Mouse (Mus musculus) liver, embryonic 15.5 days (tissue): ENCODE data around the gene Grhl1. TPM values are rescaled to one million over a fixed set of nuclear protein-coding genes. Genes with fewer than 3 reads are reported as not detected.

ENCODE experiments used
- ATAC-seq: fragments of 200-750 bp; cut with Nextera tagmentation; 2 replicates; pipeline ENCODE4 v1.8.0; 2017; ENCODE audit warnings: moderate number of reproducible peaks, mild to moderate bottlenecking, moderate library complexity; ENCODE audit not compliant: insufficient read depth
- H3K27ac ChIP-seq: fragments of 300-500 bp; sonication (generic); replicated peaks from 2 replicates; pipeline ENCODE4 v1.5.1; 2015; ENCODE audit warnings: mild to moderate bottlenecking, inconsistent platforms
- H3K27me3 ChIP-seq: fragments of 300-500 bp; sonication (generic); 2 replicates; pipeline ENCODE4 v1.6.1; 2015; ENCODE audit warnings: mild to moderate bottlenecking, inconsistent platforms
- H3K36me3 ChIP-seq: fragments of 300-500 bp; sonication (generic); replicated peaks from 2 replicates; pipeline ENCODE4 v1.6.1; 2015; ENCODE audit warnings: moderate library complexity, mild to moderate bottlenecking, inconsistent platforms
- H3K4me1 ChIP-seq: fragments of 300-500 bp; sonication (generic); replicated peaks from 2 replicates; pipeline ENCODE4 v1.6.1; 2015; ENCODE audit warnings: inconsistent platforms
- H3K4me2 ChIP-seq: fragments of 300-500 bp; sonication (generic); 2 replicates; pipeline ENCODE4 v1.6.1; 2015; ENCODE audit warnings: moderate library complexity, mild to moderate bottlenecking, inconsistent platforms
- H3K4me3 ChIP-seq: fragments of 300-500 bp; sonication (generic); replicated peaks from 2 replicates; pipeline ENCODE4 v1.5.1; 2015; ENCODE audit warnings: mild to moderate bottlenecking, inconsistent platforms
- H3K9ac ChIP-seq: fragments of 300-500 bp; sonication (generic); 2 replicates; pipeline ENCODE4 v1.6.1; 2015; ENCODE audit warnings: moderate library complexity, mild to moderate bottlenecking, inconsistent platforms
- H3K9me3 ChIP-seq: fragments of 300-500 bp; sonication (generic); replicated peaks from 2 replicates; pipeline ENCODE4 v1.6.1; 2016; ENCODE audit warnings: inconsistent platforms
- WGBS: fragments of 180-500 bp; shearing (Covaris S2); methylation state at CpG from one replicate; pipeline ENCODE4 v1.1.7; 2015; ENCODE audit warnings: mixed read lengths; ENCODE audit not compliant: insufficient replicate concordance; 5-methylcytosine and 5-hydroxymethylcytosine counted together
- polyA plus RNA-seq: library from polyadenylated mRNA; unstranded; fragments of >200 nt; fragmentation: Nextera tagmentation; extraction: Ambion mirVana; gene quantifications from 2 replicates; pipeline ENCODE4 v1.2.1, GENCODE M21; 2015

Grhl1 gene
- polyA plus RNA-seq, 1 experiment from 2014 or later: 0.60 TPM

DNA sequence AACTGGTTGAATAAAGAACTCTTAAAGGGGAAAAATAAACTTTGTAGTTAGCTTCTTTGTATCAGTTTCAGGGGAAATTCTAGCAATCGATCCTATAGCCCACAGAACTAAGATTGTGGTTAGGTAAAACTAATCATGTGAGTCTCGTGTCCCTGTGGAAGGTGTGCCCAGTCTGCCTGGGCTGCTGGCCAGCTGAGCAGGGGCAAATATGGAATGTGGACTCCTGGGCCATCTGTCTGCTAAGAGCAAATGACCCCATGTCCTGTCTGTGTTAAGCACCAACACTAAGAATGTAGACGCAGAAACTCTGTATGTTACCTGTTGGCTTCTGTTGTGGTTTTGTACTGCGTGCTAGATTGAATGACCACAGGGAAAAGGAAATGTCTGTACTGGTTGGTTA, 89.0 kb downstream of the Grhl1 start:
- Histone ChIP-seq H3K27ac (no peak overlapping the region), H3K9ac (no peak overlapping the region), H3K36me3 (peaks cover 80% of the 10 kb centered on the region), H3K27me3 (no peaks in the 10 kb centered on the region), H3K9me3 (no peaks in the 10 kb centered on the region), H3K4me2 (no peak overlapping the region), H3K4me3 (no peak overlapping the region), H3K4me1 (peaks cover 46% of the 10 kb centered on the region)
- 58% methylated on average over 4 of the region's 4 CpGs for WGBS
- ATAC-seq: peak; percentile 48; the same call in 1 of the 2 replicates

- no peaks in the 10 kb centered on the region for H3K9me3 ChIP-seq
- no peak overlapping the region for H3K4me2 ChIP-seq
- no peak overlapping the region for H3K9ac ChIP-seq
- no peak overlapping the region for H3K27ac ChIP-seq
- no peak for ATAC-seq
- no peaks in the 10 kb centered on the region for H3K27me3 ChIP-seq
- 82% methylated on average over 5 of the region's 5 CpGs for WGBS
- peaks cover 36% of the 10 kb centered on the region for H3K4me1 ChIP-seq
- H3K36me3 ChIP-seq: peaks cover 70% of the 10 kb centered on the region
- H3K4me3 ChIP-seq: no peak overlapping the region
Measured at GRCm38 (mm10) chr12:24662131-24662530, 90.0 kb downstream of the Grhl1 start.

Other genes with a start within 250 kb of the Grhl1 start
- gene Taf1b, start 73.9 kb upstream of the Grhl1 start, polyA plus RNA-seq: 8.2 and 9.1 TPM in 2 replicates
- 9.3 and 10.2 TPM in 2 replicates for gene Klf11, start 79.0 kb downstream of the Grhl1 start, polyA plus RNA-seq
- 0.61 and 0.76 TPM in 2 replicates for gene Cys1, start 109.5 kb downstream of the Grhl1 start, polyA plus RNA-seq
- 444 and 469 TPM in 2 replicates for gene Rrm2, start 136.0 kb downstream of the Grhl1 start, polyA plus RNA-seq